Mouse (Mus musculus) embryonic facial prominence, embryonic 15.5 days (tissue): ENCODE results near the gene Flt4. TPM values are rescaled to one million over a fixed set of nuclear protein-coding genes. Genes with fewer than 3 reads are reported as not detected.

ENCODE experiments used
- ATAC-seq: fragments of 200-750 bp; cut with Nextera tagmentation; 2 replicates; pipeline ENCODE4 v1.8.0; 2017; ENCODE audit warnings: low read depth, moderate TSS enrichment; ENCODE audit not compliant: insufficient number of reproducible peaks, low FRiP score, low TSS enrichment
- H3K27ac ChIP-seq: fragments of 300-500 bp; sonication (generic); replicated peaks from 2 replicates; pipeline ENCODE4 v1.5.1; 2015; ENCODE audit warnings: mild to moderate bottlenecking, inconsistent platforms
- H3K27me3 ChIP-seq: fragments of 300-500 bp; sonication (generic); 2 replicates; pipeline ENCODE4 v1.6.1; 2015; ENCODE audit warnings: inconsistent platforms
- H3K36me3 ChIP-seq: fragments of 300-500 bp; sonication (generic); 2 replicates; pipeline ENCODE4 v1.6.1; 2015; ENCODE audit warnings: mild to moderate bottlenecking, inconsistent platforms
- H3K4me1 ChIP-seq: fragments of 300-500 bp; sonication (generic); 2 replicates; pipeline ENCODE4 v1.6.1; 2015; ENCODE audit warnings: inconsistent platforms
- H3K4me2 ChIP-seq: fragments of 300-500 bp; sonication (generic); replicated peaks from 2 replicates; pipeline ENCODE4 v1.6.1; 2015; ENCODE audit warnings: mild to moderate bottlenecking, inconsistent platforms
- H3K4me3 ChIP-seq: fragments of 300-500 bp; sonication (generic); replicated peaks from 2 replicates; pipeline ENCODE4 v1.5.1; 2015; ENCODE audit warnings: mild to moderate bottlenecking, inconsistent platforms
- H3K9ac ChIP-seq: fragments of 300-500 bp; sonication (generic); 2 replicates; pipeline ENCODE4 v1.6.1; 2015; ENCODE audit warnings: inconsistent platforms
- H3K9me3 ChIP-seq: fragments of 300-500 bp; sonication (generic); replicated peaks from 2 replicates; pipeline ENCODE4 v1.6.1; 2016; ENCODE audit warnings: inconsistent platforms
- WGBS: fragments of 180-500 bp; shearing (Covaris S2); methylation state at CpG from one replicate; pipeline ENCODE4 v1.1.7; 2015; 5-methylcytosine and 5-hydroxymethylcytosine counted together
- polyA plus RNA-seq: library from polyadenylated mRNA; unstranded; fragments of >200 nt; fragmentation: Nextera tagmentation; extraction: Ambion mirVana; gene quantifications from 2 replicates; pipeline ENCODE4 v1.2.1, GENCODE M21; 2015

Gene Flt4
- polyA plus RNA-seq, 1 experiment from 2014 or later, result 5.9 TPM

DNA sequence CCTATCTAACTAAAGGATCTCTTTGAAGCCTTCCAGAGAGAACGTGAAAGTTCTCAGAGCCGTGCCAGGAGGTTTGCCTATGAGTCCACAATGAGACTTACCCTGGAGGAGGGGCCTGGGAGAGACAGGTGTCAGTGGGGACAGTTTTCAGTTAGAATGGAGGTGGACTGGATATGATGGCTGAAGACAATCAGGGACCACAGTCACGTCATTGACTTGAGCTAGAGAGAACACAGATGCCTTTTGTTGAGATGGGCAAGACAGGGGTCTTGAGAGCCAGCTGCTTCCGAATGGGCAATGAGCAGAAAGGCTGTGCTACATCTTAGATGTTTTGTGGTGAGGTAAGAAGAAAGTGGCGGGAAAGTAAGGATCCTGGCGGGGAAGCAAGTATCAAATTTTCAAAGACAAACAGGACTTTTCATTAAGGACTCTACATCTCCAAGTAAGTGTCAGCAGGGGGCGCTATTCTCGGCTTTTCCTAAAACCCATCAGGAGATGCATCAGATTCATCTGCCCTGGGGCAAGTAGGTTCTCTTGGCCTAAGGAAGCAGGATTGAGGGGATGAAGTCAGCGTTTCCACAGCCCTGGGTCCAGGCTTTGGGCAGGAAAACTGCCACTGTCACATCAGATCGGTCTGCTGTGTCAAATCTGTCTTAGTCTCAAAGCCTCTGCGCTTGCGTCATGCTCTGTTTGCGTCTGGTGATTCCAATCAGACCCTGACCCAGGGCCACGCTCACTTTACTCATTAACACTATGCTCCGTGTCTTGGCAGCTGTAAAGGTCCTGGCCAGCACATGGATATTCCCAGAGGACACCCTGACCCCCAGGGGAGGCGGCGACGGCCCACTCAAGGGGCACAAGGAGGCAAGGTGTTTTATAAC, 41.3 kb downstream of the Flt4 start:
- Histone ChIP-seq H3K4me1 (peaks cover 13% of the 10 kb centered on the region), H3K27ac (no peak overlapping the region), H3K36me3 (no peaks in the 10 kb centered on the region), H3K4me2 (no peak overlapping the region), H3K9me3 (no peaks in the 10 kb centered on the region), H3K4me3 (no peak overlapping the region), H3K9ac (no peak overlapping the region), H3K27me3 (no peaks in the 10 kb centered on the region)
- whole genome bisulfite sequencing, result 49% methylated on average over 18 of the region's 18 CpGs
- no peak for ATAC-seq

DNA sequence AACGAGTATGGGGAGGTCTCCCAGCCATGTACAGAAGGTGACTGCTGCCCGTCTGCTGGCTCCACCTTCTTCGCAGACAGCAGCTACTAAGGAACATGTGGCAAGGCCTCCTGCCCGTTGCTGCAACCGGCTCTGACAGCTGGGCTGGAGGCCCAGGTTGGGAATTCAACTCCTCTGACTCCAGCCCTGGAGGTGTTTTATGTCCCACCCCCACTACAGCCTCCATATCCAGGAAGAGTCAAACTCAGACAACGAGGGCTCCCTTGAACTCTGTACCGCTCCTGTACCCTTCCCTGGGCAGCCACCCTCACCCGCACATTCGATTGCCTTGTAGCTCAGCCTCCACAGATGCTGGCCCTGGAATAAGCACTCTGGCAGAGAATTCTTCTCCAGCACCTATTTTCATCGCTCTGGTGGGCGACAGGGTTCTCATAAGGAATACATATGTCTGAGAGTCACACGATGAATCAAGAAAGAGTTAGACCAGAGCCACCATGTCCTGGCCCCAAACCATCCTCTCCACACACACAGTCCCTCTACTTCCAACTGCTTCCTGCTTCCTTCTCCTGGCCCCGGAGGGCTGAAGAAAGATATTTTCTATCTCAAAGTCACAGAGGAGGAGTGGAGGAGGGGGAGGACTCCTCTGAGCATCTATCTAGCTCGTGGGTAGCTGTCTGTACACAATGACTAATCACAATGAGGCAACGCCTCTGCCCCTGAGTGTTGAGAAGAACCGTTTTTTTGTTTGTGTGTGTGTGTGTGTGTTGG, 42.1 kb downstream of the Flt4 start:
- ATAC-seq, result no peak
- 61% methylated on average over 16 of the region's 16 CpGs for WGBS
- no peaks in the 10 kb centered on the region for H3K27me3 ChIP-seq

DNA sequence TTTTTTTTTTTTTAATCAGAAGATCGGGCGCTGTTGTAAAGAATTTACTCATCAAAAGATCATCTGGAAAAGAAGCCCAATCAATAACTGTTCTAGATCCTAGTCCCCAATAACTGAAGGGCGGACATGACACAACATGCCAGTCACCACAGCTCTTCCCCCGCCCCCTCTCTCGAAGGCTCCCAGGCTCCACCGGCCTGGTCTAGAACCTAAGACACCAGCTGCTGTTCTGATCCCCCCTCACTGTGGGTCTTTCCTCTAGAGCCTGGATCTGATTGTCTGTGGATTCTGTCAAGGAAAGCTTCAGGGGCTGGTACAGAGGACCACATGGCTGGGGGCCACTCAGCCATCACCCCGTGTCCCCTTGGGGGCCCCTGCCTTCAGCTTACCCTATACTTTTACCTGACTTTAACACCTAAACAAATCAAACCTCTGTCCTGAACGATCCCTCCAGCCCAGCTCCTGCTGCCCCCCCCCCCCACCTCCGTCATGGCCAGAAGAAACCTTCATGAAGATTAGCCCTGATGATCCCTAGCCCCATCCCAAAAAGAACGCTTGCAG, 42.8 kb downstream of the Flt4 start:
- no peaks in the 10 kb centered on the region for H3K9me3 ChIP-seq
- no peaks in the 10 kb centered on the region for H3K27me3 ChIP-seq
- H3K4me3 ChIP-seq, result no peak overlapping the region
- H3K36me3 ChIP-seq, result no peaks in the 10 kb centered on the region
- no peak overlapping the region for H3K4me2 ChIP-seq
- no peak; the same call in 1 of the 2 replicates for ATAC-seq
- no peak overlapping the region for H3K27ac ChIP-seq
- peaks cover 13% of the 10 kb centered on the region for H3K4me1 ChIP-seq
- WGBS, result 82% methylated on average over 10 of the region's 10 CpGs
- H3K9ac ChIP-seq, result no peak overlapping the region

More for the DNA sequence above, 42.1 kb downstream of the Flt4 start:
- Histone ChIP-seq H3K4me3 (no peak overlapping the region), H3K36me3 (no peaks in the 10 kb centered on the region), H3K9ac (no peak overlapping the region), H3K9me3 (no peaks in the 10 kb centered on the region), H3K4me1 (peaks cover 13% of the 10 kb centered on the region), H3K27ac (no peak overlapping the region), H3K4me2 (no peak overlapping the region)

DNA sequence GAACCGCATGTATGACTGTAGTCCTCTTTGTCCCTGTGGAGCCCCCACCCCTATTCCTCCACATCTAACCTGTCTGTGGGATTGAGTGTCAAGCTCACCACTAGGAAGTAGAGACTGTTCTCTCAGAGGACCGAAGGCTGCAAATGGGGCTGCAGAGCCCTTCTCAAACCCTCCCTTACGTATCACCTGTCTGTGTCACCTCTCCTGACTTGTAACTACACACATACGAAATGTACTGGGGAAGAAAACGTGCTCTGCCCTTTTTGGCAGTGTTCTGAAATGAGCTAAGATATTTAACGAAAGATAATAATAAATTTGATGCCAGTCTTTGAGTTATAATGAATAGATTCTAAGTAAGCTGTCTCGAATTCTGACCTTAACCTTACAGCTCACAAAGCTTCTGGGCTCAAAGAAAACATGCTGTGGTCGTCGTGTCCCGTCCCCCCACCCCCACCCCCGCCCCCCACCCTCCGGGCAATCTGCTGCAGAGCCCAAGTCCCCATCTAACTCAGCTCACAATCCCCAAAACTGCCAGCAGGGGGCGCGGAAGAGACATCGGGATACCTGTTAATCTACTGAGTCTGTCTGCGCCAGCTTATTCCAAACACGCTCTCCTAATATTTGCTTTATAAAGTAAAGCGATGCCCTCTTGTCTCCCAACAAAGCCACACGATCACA, 43.5 kb downstream of the Flt4 start:
- 20% methylated on average over 19 of the region's 19 CpGs for WGBS
- no peak; the same call in 1 of the 2 replicates for ATAC-seq
- H3K4me2 ChIP-seq, result peak overlapping the region; percentile 34; the same call in 1 of the 2 replicates
- peaks cover 13% of the 10 kb centered on the region for H3K4me1 ChIP-seq
- no peak overlapping the region for H3K9ac ChIP-seq
- no peaks in the 10 kb centered on the region for H3K27me3 ChIP-seq
- no peak overlapping the region for H3K4me3 ChIP-seq
- H3K36me3 ChIP-seq, result no peaks in the 10 kb centered on the region
- no peaks in the 10 kb centered on the region for H3K9me3 ChIP-seq
- no peak overlapping the region for H3K27ac ChIP-seq

DNA sequence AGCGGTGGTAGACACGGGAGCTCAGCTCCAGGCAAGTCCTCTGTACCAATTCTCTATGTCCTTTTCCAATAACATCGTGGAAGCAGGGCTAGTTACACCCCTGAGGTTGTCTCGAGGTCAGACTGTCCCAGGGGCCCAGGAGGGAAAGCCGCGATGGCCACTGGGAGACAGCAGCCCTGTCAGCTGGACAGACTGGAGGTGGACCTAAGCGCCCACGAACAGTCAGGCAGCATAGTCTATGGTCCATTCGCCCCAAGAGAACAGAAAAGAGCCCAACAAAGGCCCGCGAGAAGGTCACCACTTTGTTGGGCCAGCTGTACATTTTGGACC, 44.0 kb downstream of the Flt4 start:
- H3K9ac ChIP-seq, result no peak overlapping the region
- WGBS, result 38% methylated on average over 11 of the region's 11 CpGs
- no peak for ATAC-seq
- no peak overlapping the region for H3K4me3 ChIP-seq
- H3K27me3 ChIP-seq, result no peaks in the 10 kb centered on the region
- H3K36me3 ChIP-seq, result no peaks in the 10 kb centered on the region
- H3K9me3 ChIP-seq, result no peaks in the 10 kb centered on the region
- H3K27ac ChIP-seq, result no peak overlapping the region
- H3K4me2 ChIP-seq, result peak overlapping the region; percentile 34; the same call in 1 of the 2 replicates
- H3K4me1 ChIP-seq, result peaks cover 13% of the 10 kb centered on the region

DNA sequence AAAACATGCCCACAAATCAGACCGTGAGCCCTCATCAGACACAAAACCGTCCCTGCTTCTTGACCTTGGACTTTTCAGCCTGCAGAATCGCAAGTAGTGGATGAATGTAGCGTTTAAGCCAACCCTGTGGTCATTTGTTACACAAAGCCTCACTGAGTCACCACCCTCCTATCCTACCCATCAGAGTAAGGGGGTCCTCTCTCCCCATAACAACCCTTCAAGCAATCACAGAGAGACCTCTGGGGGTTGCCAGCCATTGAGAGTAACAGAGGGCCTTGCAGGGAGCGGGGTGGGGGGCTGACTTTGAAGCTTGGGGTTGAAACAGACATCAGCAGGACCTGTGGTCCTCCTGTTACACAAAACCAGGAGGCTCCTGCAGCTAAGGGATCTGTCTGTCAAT, 45.6 kb downstream of the Flt4 start:
- H3K27ac ChIP-seq, result no peak overlapping the region
- H3K9me3 ChIP-seq, result no peaks in the 10 kb centered on the region
- no peak for ATAC-seq
- H3K4me1 ChIP-seq, result peaks cover 13% of the 10 kb centered on the region
- H3K27me3 ChIP-seq, result no peaks in the 10 kb centered on the region
- H3K9ac ChIP-seq, result no peak overlapping the region
- H3K4me2 ChIP-seq, result no peak overlapping the region
- WGBS, result 90% methylated on average over 5 of the region's 5 CpGs
- H3K36me3 ChIP-seq, result no peaks in the 10 kb centered on the region
- no peak overlapping the region for H3K4me3 ChIP-seq

DNA sequence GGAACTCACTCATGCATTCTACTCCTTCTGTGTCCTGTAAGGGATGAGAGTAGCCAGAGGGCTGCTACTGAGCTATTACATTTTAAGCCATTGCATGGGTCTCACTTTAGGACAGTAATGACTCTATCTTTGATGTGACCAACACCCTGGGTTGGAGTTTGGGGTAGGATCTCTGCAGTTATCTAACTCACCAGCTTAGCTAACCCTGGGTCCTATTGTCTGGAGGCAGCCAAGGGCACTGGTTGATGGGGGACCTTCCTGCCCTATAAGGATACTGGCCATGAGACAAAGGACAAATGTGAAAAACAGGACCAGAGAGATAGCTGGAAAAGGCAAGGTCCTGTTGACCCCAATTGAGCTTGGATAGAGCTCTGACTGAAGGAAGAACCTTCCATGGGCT, 46.4 kb downstream of the Flt4 start:
- no peaks in the 10 kb centered on the region for H3K9me3 ChIP-seq
- no peak overlapping the region for H3K4me2 ChIP-seq
- H3K36me3 ChIP-seq, result no peaks in the 10 kb centered on the region
- H3K4me1 ChIP-seq, result peaks cover 13% of the 10 kb centered on the region
- no peak overlapping the region for H3K9ac ChIP-seq
- no peak overlapping the region for H3K27ac ChIP-seq
- no peak overlapping the region for H3K4me3 ChIP-seq
- ATAC-seq, result no peak
- no peaks in the 10 kb centered on the region for H3K27me3 ChIP-seq

DNA sequence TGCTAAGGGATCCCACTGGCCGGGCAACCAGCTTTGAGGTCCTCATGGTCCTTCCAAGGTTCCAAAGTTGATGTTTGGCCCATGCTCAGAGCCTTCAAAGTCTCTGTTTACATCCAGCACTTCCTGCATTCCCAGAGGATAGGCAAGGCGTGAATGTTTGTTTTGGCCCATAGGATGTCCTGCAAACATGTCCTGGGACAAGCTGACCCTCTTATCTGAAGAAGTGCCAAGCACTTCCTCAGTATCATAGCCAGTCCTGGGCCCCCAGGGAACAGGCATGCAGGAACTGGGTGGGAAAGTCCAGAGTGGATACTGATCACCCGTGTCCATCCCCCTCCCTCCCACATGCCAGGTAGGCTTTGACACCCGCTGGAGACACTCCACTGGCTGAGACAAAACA, 49.0 kb downstream of the Flt4 start:
- Histone ChIP-seq H3K4me3 (no peak overlapping the region), H3K27me3 (no peaks in the 10 kb centered on the region), H3K4me2 (no peak overlapping the region), H3K9ac (no peak overlapping the region), H3K9me3 (no peaks in the 10 kb centered on the region), H3K4me1 (peaks cover 1% of the 10 kb centered on the region), H3K27ac (no peak overlapping the region), H3K36me3 (no peaks in the 10 kb centered on the region)
- no peak for ATAC-seq
- 74% methylated on average over 4 of the region's 4 CpGs for WGBS

DNA sequence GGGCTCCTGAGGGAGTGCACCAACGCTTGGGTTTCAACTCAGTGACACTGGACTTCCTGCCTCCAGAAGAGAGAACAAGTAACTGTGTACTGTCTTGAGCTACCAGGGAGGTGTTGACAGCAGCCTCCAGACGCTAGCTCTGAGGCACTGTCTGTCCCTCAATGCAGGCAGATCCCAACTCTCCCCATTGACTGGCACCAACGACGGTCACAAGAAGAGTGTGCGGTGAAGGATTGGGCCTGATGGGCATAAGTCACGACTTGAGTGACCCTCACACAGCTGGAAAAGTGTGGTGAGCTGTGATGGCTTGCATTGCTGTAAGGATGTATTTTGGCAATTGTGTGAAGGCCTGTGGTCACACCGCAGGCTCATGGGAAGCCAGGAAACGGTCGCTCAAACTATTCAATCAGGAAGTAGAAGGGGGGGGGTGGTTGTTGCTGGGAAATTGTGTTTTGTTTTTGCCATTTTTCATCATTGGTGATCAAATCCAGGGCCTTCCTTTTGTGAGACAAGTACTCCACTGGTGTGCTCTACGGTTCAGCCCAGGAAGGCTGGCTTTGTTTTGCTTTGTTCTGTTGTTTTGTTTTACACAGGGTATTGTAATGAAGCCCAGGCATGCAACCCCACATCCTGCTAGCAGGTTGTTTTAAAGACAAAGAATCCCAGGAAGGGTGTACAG, 49.9 kb downstream of the Flt4 start:
- H3K9me3 ChIP-seq, result no peaks in the 10 kb centered on the region
- WGBS, result 61% methylated on average over 10 of the region's 10 CpGs
- H3K9ac ChIP-seq, result no peak overlapping the region
- no peaks in the 10 kb centered on the region for H3K27me3 ChIP-seq
- H3K4me3 ChIP-seq, result no peak overlapping the region
- no peak overlapping the region for H3K4me2 ChIP-seq
- no peak overlapping the region for H3K27ac ChIP-seq
- ATAC-seq, result no peak
- H3K4me1 ChIP-seq, result no peaks in the 10 kb centered on the region
- H3K36me3 ChIP-seq, result no peaks in the 10 kb centered on the region

DNA sequence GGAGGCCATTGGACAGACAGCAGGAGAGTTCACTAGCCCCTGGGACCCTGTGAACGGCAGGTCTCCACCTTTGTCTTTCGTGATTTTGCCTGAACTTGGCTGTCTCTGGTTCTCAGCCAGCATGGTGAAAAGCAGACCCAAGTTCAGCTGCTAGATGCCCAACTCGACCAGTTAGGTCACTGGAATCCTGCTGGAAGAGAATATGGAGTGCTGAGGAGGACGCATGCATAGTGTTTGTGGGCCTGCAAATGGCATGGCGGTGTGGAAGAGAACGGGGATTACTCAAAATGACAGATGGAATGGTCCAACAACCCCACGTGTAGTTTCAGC, 50.4 kb downstream of the Flt4 start:
- no peak for ATAC-seq
- Histone ChIP-seq H3K4me2 (no peak overlapping the region), H3K36me3 (no peaks in the 10 kb centered on the region), H3K27me3 (no peaks in the 10 kb centered on the region), H3K27ac (no peak overlapping the region), H3K9me3 (no peaks in the 10 kb centered on the region), H3K9ac (no peak overlapping the region), H3K4me3 (no peak overlapping the region), H3K4me1 (no peaks in the 10 kb centered on the region)
- 65% methylated on average over 7 of the region's 7 CpGs for WGBS

DNA sequence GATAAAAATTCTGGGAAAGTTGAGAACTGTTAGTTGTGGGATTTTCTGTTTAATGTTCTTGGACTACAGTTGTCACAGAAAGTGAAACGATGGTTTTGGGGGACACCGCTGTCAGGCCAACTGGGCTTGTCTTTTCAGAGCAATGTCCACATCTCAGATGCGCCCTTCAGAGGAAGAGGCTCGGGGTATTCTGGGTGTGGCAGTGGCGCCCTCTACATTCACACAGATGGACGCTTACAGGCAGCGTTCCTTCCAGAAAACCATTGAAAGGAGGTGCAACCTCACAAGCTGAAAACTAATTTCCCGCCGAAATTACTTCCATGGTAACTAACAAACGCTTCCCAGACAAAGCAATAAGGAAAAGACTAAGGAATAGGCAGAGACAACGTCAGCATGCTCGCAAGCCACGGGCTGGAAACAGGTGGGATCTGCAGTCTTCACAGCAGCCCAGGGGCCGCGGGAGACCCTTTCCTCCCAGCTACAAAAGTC, 53.3 kb downstream of the Flt4 start:
- ATAC-seq, result no peak
- Histone ChIP-seq H3K4me1 (no peaks in the 10 kb centered on the region), H3K4me2 (no peak overlapping the region), H3K4me3 (no peak overlapping the region), H3K9ac (no peak overlapping the region), H3K36me3 (no peaks in the 10 kb centered on the region), H3K9me3 (no peaks in the 10 kb centered on the region), H3K27me3 (no peaks in the 10 kb centered on the region), H3K27ac (no peak overlapping the region)
- WGBS, result 55% methylated on average over 15 of the region's 15 CpGs
